Mouse (Mus musculus) heart, adult 2 months (tissue): ENCODE measurements at regions not wholly inside any gene's neighbourhood (a gene's known extent, or its start where the extent isn't known, plus 50 kb on each side); places are given as distances from the start of the nearest gene placed in this dataset.

Experiments used
- CTCF ChIP-seq: fragments of 200-600 bp; IDR thresholded peaks from 2 replicates; pipeline ENCODE4 v1.8.1; 2022; ENCODE audit warnings: antibody characterized with exemption, mild to moderate bottlenecking, moderate library complexity
- EP300 ChIP-seq: fragments of 200-500 bp; IDR thresholded peaks from 2 replicates; pipeline ENCODE4 v1.6.1; 2011; ENCODE audit warnings: low read depth, low read length, control low read depth; ENCODE audit not compliant: insufficient read depth

GRCm38 (mm10) chr2:123551249-123551850 lies 538.4 kb upstream of the Sema6d start:
- TF ChIP-seq CTCF (no peak), EP300 (no peak)
